Mouse (Mus musculus): ENCODE results near the gene Gria1.

- TF ChIP-seq TAL1 (IDR thresholded peaks at IDR 0.05; ENCODE audit: low read length) (no peak), GATA1 (IDR thresholded peaks at IDR 0.05; ENCODE audit: low read length) (no peak)
These were observed 163.0 kb downstream of the Gria1 start for GRCm38 (mm10) chr11:57174165-57174564.
